Mouse (Mus musculus) limb, embryonic 10.5 days (tissue): ENCODE data around the gene Cdca7l. TPM values are rescaled to one million over a fixed set of nuclear protein-coding genes. Genes with fewer than 3 reads are reported as not detected.
"Not testable (repeated sequence)": the region's sequence is repeated elsewhere in the genome, so short reads cannot be mapped to it uniquely, and the experiment has no call there.

Experiments
- DNase-seq: peaks from one replicate; pipeline ENCODE4 v3.0.0-alpha.2; 2017; ENCODE audit warnings: low spot score
- H3K27ac ChIP-seq: fragments of 300-500 bp; sonication (generic); 2 replicates; pipeline ENCODE4 v1.5.1; 2016; ENCODE audit warnings: mild to moderate bottlenecking
- H3K27me3 ChIP-seq: fragments of 300-500 bp; sonication (generic); 2 replicates; pipeline ENCODE4 v1.6.1; 2016; ENCODE audit warnings: low read depth, mild to moderate bottlenecking; ENCODE audit not compliant: poor library complexity, severe bottlenecking
- H3K36me3 ChIP-seq: fragments of 300-500 bp; sonication (generic); 2 replicates; pipeline ENCODE4 v1.6.1; 2016; ENCODE audit warnings: mild to moderate bottlenecking, moderate library complexity
- H3K4me1 ChIP-seq: fragments of 300-500 bp; sonication (generic); 2 replicates; pipeline ENCODE4 v1.6.1; 2016
- H3K4me3 ChIP-seq: fragments of 300-500 bp; sonication (generic); 2 replicates; pipeline ENCODE4 v1.5.1; 2016; ENCODE audit warnings: mild to moderate bottlenecking, moderate library complexity
- H3K9me3 ChIP-seq: fragments of 300-500 bp; sonication (generic); replicated peaks from 2 replicates; pipeline ENCODE4 v1.6.1; 2016; ENCODE audit warnings: mild to moderate bottlenecking
- WGBS: fragments of 180-500 bp; shearing (Covaris S2); methylation state at CpG from one replicate; pipeline ENCODE4 v1.1.7; 2016; 5-methylcytosine and 5-hydroxymethylcytosine counted together
- polyA plus RNA-seq: library from polyadenylated mRNA; unstranded; fragments of >200 nt; fragmentation: Nextera tagmentation; extraction: Ambion mirVana; gene quantifications from 2 replicates; pipeline ENCODE4 v1.2.1, GENCODE M21; 2016

Gene Cdca7l
- polyA plus RNA-seq, result 54.8 and 65.0 TPM in 2 replicates

DNA sequence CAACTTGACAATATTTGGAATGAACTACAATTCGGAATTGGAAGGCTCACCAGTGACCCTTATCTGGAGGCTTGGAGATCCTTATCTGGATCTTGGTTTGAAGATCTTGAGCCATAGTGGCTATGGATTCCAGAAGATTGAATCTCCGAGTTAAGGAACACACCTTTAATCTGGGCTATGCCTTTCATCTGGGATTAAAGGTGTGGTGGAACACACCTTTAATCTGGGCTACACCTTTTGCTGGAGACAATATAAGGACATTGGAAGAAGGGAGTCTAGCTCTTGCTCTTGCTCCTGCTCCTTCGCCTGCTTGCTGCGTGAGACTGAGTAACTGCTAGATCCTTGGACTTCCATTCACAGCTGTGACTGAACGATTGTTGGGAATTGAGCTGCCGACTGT lies at the start of gene Cdca7l:
Gene Cdca7l, plus strand, starts transcription at position 301 of the 400 bp plus-strand sequence.
- DNase-seq, H3K27ac ChIP-seq, H3K9me3 ChIP-seq, H3K36me3 ChIP-seq, H3K4me3 ChIP-seq, H3K27me3 ChIP-seq: not testable (repeated sequence)
- 78% methylated on average over 1 of the region's 6 CpGs for WGBS
- peaks cover 25% of the 10 kb centered on the region for H3K4me1 ChIP-seq

DNA sequence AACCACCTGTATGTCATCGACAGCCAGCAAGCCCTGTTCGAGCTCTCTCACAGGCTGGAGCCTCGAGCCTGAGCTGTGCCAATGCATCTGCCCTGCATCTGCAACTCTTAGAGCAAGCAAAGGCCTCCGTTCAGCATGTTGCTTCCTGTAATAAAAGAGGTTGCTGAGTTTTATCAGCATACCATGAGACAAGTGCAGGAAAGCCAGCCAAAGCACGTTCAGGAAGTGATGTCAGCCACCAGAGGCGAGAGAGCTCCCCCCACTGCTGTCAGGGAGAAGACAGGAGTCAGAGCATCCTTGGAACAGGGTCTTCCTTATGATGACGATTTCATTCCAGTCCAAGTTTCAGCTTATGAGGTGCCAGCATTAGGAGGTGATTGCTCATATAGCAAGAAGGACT lies 48.1 kb upstream of the Cdca7l start:
- DNase-seq, result no peak
- WGBS, result 56% methylated on average over 7 of the region's 7 CpGs
- H3K27me3 ChIP-seq, result no peaks in the 10 kb centered on the region
- no peak overlapping the region for H3K4me3 ChIP-seq
- H3K4me1 ChIP-seq, result peaks cover 19% of the 10 kb centered on the region
- no peak overlapping the region for H3K27ac ChIP-seq
- no peaks in the 10 kb centered on the region for H3K9me3 ChIP-seq
- H3K36me3 ChIP-seq, result no peaks in the 10 kb centered on the region

DNA sequence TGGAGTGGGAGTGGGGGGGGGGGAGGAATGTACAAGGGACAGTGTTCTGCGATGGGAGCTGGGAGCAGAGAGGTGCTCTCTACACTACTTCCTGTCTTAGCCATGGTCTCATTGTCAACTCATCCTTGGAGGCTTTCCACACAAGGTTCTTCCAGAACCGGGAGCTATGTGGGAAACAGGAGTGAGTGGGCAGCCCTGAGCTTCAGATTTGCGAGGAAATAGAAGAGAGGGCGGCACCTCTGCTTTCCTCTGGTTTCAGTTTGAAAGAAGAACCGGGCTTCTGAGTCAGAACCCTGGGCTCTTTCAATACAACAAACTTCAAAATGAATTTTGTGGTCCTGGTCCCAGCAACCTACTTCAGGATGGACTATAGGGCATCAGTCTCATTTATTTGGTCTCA lies 43.7 kb upstream of the Cdca7l start:
- Histone ChIP-seq H3K4me1 (peaks cover 23% of the 10 kb centered on the region), H3K27me3 (no peaks in the 10 kb centered on the region), H3K27ac (no peak overlapping the region), H3K9me3 (no peaks in the 10 kb centered on the region), H3K4me3 (no peak overlapping the region), H3K36me3 (no peaks in the 10 kb centered on the region)
- no peak for DNase-seq
- 85% methylated on average over 5 of the region's 5 CpGs for WGBS

DNA sequence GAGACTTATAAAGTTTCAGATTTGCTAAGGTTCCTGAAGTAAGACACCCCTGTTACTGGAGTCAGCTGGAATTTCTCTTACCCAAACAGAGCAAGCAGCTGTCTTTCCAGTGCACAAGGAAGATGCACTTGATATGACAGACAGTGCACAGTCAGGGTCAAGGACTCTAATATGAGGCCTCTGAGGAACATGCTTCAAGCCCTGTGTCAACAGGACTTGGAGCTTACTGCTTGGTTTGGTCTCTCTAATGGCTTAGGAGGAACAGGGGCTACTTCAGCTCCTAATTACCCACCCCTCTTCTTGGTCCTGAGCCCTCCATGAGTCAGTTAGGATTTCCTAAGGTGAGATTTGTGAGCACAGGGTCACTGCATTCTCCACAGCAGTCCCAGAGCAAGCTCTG lies 43.2 kb upstream of the Cdca7l start:
- Histone ChIP-seq H3K27ac (no peak overlapping the region), H3K27me3 (no peaks in the 10 kb centered on the region), H3K4me3 (no peak overlapping the region), H3K4me1 (peaks cover 20% of the 10 kb centered on the region), H3K9me3 (no peaks in the 10 kb centered on the region), H3K36me3 (no peaks in the 10 kb centered on the region)
- DNase-seq, result no peak

DNA sequence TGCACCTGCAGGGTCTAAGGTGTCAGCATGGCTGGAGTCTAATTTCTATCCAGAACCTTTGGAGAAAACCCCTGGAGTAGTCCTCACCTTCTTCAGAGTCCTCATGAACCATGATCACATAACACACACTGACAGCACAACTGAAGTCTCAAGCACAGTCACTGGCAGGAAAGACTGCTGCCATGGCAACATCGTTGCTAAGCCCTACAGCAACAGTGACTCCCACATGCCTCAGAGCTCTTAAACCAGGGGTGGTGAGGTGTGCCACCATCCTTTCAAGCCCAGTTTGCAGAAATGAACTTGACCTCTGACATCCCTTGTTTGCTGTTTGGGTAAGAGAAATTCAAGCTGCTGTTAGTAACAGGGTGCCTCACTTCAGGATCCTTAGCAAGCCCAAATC lies 42.4 kb upstream of the Cdca7l start:
- H3K9me3 ChIP-seq, result no peaks in the 10 kb centered on the region
- H3K27me3 ChIP-seq, result no peaks in the 10 kb centered on the region
- no peak overlapping the region for H3K4me3 ChIP-seq
- DNase-seq, result no peak
- H3K4me1 ChIP-seq, result peaks cover 16% of the 10 kb centered on the region; the same call in 1 of the 2 replicates
- 79% methylated on average over 1 of the region's 1 CpGs for WGBS
- H3K27ac ChIP-seq, result no peak overlapping the region
- H3K36me3 ChIP-seq, result no peaks in the 10 kb centered on the region

DNA sequence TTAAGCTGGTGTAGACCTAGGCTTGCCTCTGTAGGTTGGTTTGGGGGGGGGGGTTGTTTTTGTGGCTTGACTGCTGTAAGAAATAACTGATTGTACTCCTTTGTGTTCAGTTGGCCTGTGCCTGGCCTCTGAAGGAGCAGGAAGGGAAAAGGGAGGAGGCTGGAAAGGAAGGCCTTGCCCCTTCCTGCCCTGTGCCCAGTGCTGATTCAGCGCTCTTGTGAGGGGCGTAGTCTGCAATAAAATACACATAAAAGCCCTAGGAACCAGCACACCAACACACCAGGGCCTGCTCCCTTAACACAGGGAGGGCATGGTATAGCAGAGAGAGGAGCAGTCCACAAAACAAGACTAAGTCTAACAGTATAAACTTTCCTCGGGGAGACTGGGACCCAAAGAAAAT lies 40.8 kb upstream of the Cdca7l start:
- H3K27me3 ChIP-seq, result no peaks in the 10 kb centered on the region
- H3K9me3 ChIP-seq, result no peaks in the 10 kb centered on the region
- WGBS, result 66% methylated on average over 3 of the region's 3 CpGs
- H3K36me3 ChIP-seq, result no peaks in the 10 kb centered on the region
- H3K27ac ChIP-seq, result peak overlapping the region; percentile 42; the same call in 1 of the 2 replicates
- no peak overlapping the region for H3K4me3 ChIP-seq
- no peak for DNase-seq
- H3K4me1 ChIP-seq, result peaks cover 16% of the 10 kb centered on the region; the same call in 1 of the 2 replicates

DNA sequence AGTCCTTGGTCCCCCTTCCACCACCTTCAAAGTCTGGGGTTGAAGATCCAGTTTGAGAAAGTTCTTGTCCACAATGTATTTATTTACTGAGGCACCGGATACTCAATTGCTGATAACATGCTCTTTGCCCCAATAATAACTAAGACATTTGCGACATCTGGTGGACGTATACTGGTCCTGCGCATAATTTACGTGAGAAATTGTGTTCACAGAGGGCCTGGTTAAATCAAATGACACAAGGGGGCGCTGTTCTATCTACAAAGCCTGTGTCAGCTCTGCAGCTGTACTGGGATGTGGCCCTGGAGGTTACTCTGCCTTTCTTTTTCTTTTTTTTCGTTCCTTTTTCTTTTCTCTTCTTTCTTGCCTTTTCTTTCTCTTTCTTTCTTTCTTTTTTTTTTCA lies 39.2 kb upstream of the Cdca7l start:
- no peaks in the 10 kb centered on the region for H3K27me3 ChIP-seq
- peaks cover 16% of the 10 kb centered on the region; the same call in 1 of the 2 replicates for H3K4me1 ChIP-seq
- peak; percentile 77 for DNase-seq
- H3K36me3 ChIP-seq, result no peaks in the 10 kb centered on the region
- 13% methylated on average over 7 of the region's 7 CpGs for WGBS
- no peaks in the 10 kb centered on the region for H3K9me3 ChIP-seq
- no peak overlapping the region for H3K27ac ChIP-seq
- H3K4me3 ChIP-seq, result no peak overlapping the region

DNA sequence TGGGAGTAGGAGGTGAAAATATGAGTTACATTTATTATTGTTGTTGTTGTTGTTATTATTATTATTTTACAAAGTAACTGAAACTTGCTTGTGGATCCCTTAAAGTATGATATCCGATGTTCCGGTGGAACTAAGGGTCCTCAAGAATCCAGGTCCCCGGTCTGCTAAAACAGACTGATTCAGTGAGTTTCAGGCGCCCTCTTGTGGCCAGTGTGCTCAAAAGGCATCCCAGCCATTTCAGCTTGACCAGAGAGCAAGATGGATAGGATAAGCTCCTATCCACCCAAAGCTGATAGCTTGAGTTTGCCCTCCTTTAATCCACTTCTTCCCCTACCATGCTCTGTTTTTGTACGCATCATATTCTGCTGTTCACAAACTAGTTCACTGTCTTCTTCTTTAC lies 35.0 kb upstream of the Cdca7l start:
- 12% methylated on average over 5 of the region's 5 CpGs for WGBS
- Histone ChIP-seq H3K27ac (no peak overlapping the region), H3K9me3 (no peaks in the 10 kb centered on the region), H3K4me3 (no peak overlapping the region), H3K27me3 (0 out of 2 replicates have a peak, but pooled peaks cover 6% of the 10 kb centered on the region), H3K36me3 (no peaks in the 10 kb centered on the region), H3K4me1 (no peaks in the 10 kb centered on the region; the same call in 1 of the 2 replicates)
- DNase-seq, result peak; percentile 88

DNA sequence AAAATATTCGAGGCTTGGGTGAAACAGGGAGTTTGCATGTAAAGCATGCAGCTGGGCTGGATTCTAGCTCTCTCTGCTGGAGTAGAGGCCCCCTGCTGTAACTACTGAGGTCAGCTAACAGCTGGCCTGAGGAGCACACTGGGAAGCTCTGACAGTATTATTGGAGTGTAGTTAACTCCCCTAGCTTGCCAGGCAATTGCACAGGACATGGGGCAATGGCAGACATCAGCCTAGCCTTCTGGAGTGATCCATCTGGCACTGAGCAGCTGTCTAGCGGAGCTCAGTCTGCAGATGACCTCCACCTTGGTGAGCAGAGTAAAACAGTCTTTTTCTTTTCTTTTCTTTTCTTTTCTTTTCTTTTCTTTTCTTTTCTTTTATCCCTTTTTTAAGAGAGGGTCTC lies 33.9 kb upstream of the Cdca7l start:
- no peak overlapping the region for H3K27ac ChIP-seq
- no peaks in the 10 kb centered on the region for H3K36me3 ChIP-seq
- no peak for DNase-seq
- H3K9me3 ChIP-seq, result no peaks in the 10 kb centered on the region
- no peaks in the 10 kb centered on the region; the same call in 1 of the 2 replicates for H3K4me1 ChIP-seq
- 36% methylated on average over 2 of the region's 2 CpGs for WGBS
- H3K27me3 ChIP-seq, result 0 out of 2 replicates have a peak, but pooled peaks cover 6% of the 10 kb centered on the region
- H3K4me3 ChIP-seq, result no peak overlapping the region

DNA sequence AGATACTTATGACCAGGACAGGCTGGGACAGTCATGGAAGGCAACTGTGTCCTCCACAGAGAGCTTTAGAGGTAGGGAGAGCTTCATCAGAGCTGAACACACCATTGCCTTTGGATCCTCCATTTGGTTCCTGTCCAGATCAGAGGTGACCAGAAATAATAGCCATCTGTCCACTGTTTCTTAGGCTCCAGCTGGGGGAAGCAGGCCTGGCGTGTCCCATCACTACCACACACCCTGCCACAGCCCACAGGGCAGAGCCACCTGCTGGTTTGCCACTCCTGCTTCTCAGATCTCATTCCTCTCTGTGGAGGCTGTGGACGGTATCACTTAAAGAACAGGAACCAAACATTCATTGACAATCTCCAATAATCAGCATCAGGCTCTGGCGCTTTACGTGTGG lies 32.9 kb upstream of the Cdca7l start:
- Histone ChIP-seq H3K4me3 (no peak overlapping the region), H3K36me3 (no peaks in the 10 kb centered on the region), H3K27ac (no peak overlapping the region), H3K9me3 (no peaks in the 10 kb centered on the region), H3K27me3 (0 out of 2 replicates have a peak, but pooled peaks cover 6% of the 10 kb centered on the region), H3K4me1 (no peaks in the 10 kb centered on the region; the same call in 1 of the 2 replicates)
- no peak for DNase-seq
- WGBS, result 90% methylated on average over 4 of the region's 4 CpGs

DNA sequence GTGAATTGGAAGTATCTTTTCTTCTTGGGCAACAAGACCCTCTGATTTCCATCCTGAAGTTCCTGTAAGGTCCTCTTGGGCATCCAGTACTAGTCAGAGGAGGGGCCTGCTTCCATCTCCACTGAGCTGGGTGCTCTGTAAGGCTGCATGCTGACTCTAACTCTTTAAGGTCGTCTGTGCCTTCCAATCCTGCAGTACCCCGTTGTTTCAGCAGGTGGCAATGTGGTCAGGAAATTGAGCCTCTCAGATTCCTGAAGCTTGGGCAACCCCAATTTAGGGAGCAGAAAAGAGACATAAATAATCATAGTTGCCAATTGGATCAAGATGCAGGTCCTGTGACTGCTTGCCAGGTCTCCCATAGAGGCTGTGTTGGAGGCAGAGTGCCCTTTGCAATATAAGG lies 31.5 kb upstream of the Cdca7l start:
- WGBS, result 6% methylated on average over 2 of the region's 2 CpGs
- H3K36me3 ChIP-seq, result no peaks in the 10 kb centered on the region
- H3K9me3 ChIP-seq, result no peaks in the 10 kb centered on the region
- H3K27ac ChIP-seq, result no peak overlapping the region
- 0 out of 2 replicates have a peak, but pooled peaks cover 6% of the 10 kb centered on the region for H3K27me3 ChIP-seq
- peak; percentile 84 for DNase-seq
- H3K4me3 ChIP-seq, result no peak overlapping the region
- H3K4me1 ChIP-seq, result no peaks in the 10 kb centered on the region; the same call in 1 of the 2 replicates

DNA sequence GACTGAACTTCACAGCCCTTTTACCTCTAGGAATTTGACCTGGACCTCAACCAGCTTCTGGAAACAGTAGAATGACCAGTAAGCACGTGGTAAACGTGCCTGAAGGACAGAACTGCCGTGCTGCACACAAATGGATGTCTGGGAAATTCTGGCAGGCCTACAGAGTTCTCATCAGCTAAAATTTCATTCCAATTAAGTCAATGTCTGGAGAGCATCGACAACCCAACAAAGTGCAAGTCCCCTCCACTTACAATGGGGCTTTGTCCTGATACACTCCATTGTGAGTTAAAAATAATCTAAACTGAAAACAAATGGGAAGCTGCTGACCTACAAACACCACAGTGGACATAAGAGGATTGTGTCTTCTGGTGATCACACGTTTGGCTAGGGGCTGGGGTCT lies 27.2 kb upstream of the Cdca7l start:
- H3K9me3 ChIP-seq, result no peaks in the 10 kb centered on the region
- H3K36me3 ChIP-seq, result no peaks in the 10 kb centered on the region
- H3K4me1 ChIP-seq, result no peaks in the 10 kb centered on the region; the same call in 1 of the 2 replicates
- WGBS, result 73% methylated on average over 5 of the region's 5 CpGs
- H3K4me3 ChIP-seq, result no peak overlapping the region
- DNase-seq, result no peak
- H3K27ac ChIP-seq, result no peak overlapping the region
- H3K27me3 ChIP-seq, result no peaks in the 10 kb centered on the region

DNA sequence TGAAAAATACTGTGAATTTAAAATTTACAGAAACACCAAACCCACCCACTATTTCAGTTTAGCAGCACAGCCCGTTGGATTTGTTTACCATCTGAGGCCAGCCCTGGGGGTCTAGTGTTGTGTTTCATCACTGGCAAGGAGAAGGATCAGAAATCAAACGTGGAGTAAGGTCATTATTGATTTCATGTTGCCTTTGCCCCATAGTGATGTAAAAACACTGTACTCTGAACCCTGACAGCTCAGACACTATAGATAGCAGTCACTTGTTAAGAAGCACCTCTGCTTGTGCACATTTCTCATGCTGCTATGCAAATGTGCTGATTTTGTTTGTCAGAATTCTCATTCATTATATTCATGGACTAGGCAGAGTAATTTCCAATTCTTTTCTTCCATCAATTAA lies 22.7 kb upstream of the Cdca7l start:
- no peak overlapping the region for H3K4me3 ChIP-seq
- no peak for DNase-seq
- no peaks in the 10 kb centered on the region for H3K9me3 ChIP-seq
- no peaks in the 10 kb centered on the region for H3K36me3 ChIP-seq
- WGBS, result 58% methylated on average over 2 of the region's 2 CpGs
- no peaks in the 10 kb centered on the region for H3K27me3 ChIP-seq
- no peaks in the 10 kb centered on the region for H3K4me1 ChIP-seq
- no peak overlapping the region for H3K27ac ChIP-seq

DNA sequence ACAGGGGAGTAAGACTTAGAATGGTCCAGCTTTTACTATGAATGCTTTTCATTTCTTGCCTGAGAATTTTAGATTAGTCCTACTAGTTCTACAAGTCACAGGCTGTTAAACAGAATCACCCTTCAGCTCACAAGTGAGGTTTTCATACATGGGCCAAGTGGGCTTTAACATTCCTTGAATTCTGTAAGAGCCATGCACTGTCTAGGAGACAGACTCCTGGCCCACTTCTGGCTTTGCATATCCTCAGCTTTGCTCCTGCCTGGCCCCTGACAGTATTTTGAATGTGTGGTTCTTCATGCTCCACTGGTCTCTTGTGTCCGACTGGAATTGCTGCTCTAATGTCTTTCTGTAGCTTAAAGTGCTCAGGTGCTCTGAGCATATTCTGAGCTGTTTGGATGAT lies 20.7 kb upstream of the Cdca7l start:
- DNase-seq, result no peak
- Histone ChIP-seq H3K36me3 (no peaks in the 10 kb centered on the region), H3K27ac (no peak overlapping the region), H3K9me3 (no peaks in the 10 kb centered on the region), H3K4me1 (peaks cover 2% of the 10 kb centered on the region; the same call in 1 of the 2 replicates), H3K4me3 (no peak overlapping the region), H3K27me3 (peaks cover 5% of the 10 kb centered on the region; the same call in 1 of the 2 replicates)
- WGBS, result 66% methylated on average over 1 of the region's 1 CpGs
